Mouse (Mus musculus) heart, adult 2 months (tissue): ENCODE data around the gene Piga. TPM values are rescaled to one million over a fixed set of nuclear protein-coding genes. Genes with fewer than 3 reads are reported as not detected.
A peak's percentile ranks its signal among the peaks of the same experiment; 100 is the strongest.

Experiments used
- DNase-seq, 2 experiments: peaks; one replicate each; pipeline ENCODE4 v3.0.0; 2021
- H3K27ac ChIP-seq: fragments of 200-600 bp; 2 replicates; pipeline ENCODE4 v1.8.1; 2022
- H3K27me3 ChIP-seq: fragments of 200-500 bp; 2 replicates; pipeline ENCODE4 v1.6.1; 2012; ENCODE audit warnings: mild to moderate bottlenecking, low read length, inconsistent platforms, mixed read lengths; ENCODE audit not compliant: control insufficient read depth, insufficient read depth
- H3K36me3 ChIP-seq: fragments of 200-500 bp; 2 replicates; pipeline ENCODE4 v1.6.1; 2012; ENCODE audit warnings: low read length, inconsistent platforms; ENCODE audit not compliant: control insufficient read depth, insufficient read depth
- H3K4me1 ChIP-seq: fragments of 200-500 bp; 2 replicates; pipeline ENCODE4 v1.6.1; 2011; ENCODE audit warnings: low read length; ENCODE audit not compliant: control insufficient read depth, insufficient read depth
- H3K4me3 ChIP-seq: fragments of 200-600 bp; 2 replicates; pipeline ENCODE4 v1.8.1; 2022
- H3K79me2 ChIP-seq: fragments of 200-500 bp; replicated peaks from 2 replicates; pipeline ENCODE4 v1.6.1; 2012; ENCODE audit warnings: mild to moderate bottlenecking, inconsistent platforms, low read length, moderate library complexity, mixed read lengths; ENCODE audit not compliant: control insufficient read depth, insufficient read depth
- H3K9ac ChIP-seq: fragments of 200-500 bp; 2 replicates; pipeline ENCODE4 v1.6.1; 2012; ENCODE audit warnings: low read depth, mild to moderate bottlenecking, control low read depth, inconsistent platforms, low read length, mixed read lengths
- CTCF ChIP-seq: fragments of 200-600 bp; IDR thresholded peaks from 2 replicates; pipeline ENCODE4 v1.8.1; 2022; ENCODE audit warnings: antibody characterized with exemption, mild to moderate bottlenecking, moderate library complexity
- EP300 ChIP-seq: fragments of 200-500 bp; IDR thresholded peaks from 2 replicates; pipeline ENCODE4 v1.6.1; 2011; ENCODE audit warnings: low read depth, low read length, control low read depth; ENCODE audit not compliant: insufficient read depth
- POLR2A ChIP-seq: fragments of 200-500 bp; IDR thresholded peaks from 2 replicates; pipeline ENCODE4 v1.6.1; 2011; ENCODE audit warnings: mild to moderate bottlenecking, low read depth, low read length, control low read depth; ENCODE audit not compliant: insufficient read depth
- WGBS: fragments of 180-500 bp; shearing (Covaris S2); methylation state at CpG from one replicate; pipeline ENCODE4 v1.1.7; 2018; 5-methylcytosine and 5-hydroxymethylcytosine counted together
- intact Hi-C: fragments of 180-260 bp; cut with DNase I; formaldehyde crosslinking; loops from one replicate; pipeline ENCODE4 v1.15.1; 2025
- polyA plus RNA-seq: library from polyadenylated mRNA; depleted of rRNA; stranded (reverse); fragments of >200 nt; gene quantifications from 2 replicates; pipeline ENCODE4 v1.2.3, GENCODE M21; 2012
- total RNA-seq, 2 experiments: library from RNA; stranded (reverse); gene quantifications; 2 replicates each; pipeline ENCODE4 v1.2.3; 2021

Gene Piga
- total and polyA plus RNA-seq, 3 experiments: 1.0 to 2.4 (median 1.5) TPM

GRCm38 (mm10) chrX:164416803-164417202 lies 2.8 kb upstream of the Piga start:
- no peaks in the 10 kb centered on the region for H3K4me1 ChIP-seq
- no peak overlapping the region for H3K9ac ChIP-seq
- H3K79me2 ChIP-seq: no peaks in the 10 kb centered on the region
- no peak overlapping the region for H3K4me3 ChIP-seq
- 67% methylated on average over 2 of the region's 2 CpGs for WGBS
- intact Hi-C loops: loop anchor here (5.0 kb wide), 1 partner anchor 340 kb away; the partner anchor contains the start of gene Siah1b
- no peaks in the 10 kb centered on the region for H3K27me3 ChIP-seq
- DNase-seq: no peak
- TF ChIP-seq POLR2A: no peak
- TF ChIP-seq EP300: no peak
- no peak for TF ChIP-seq CTCF
- no peak overlapping the region for H3K27ac ChIP-seq
- H3K36me3 ChIP-seq: no peaks in the 10 kb centered on the region

GRCm38 (mm10) chrX:164418008-164418407 lies 1.6 kb upstream of the Piga start:
- intact Hi-C loops: loop anchor here (5.0 kb wide), 1 partner anchor 341 kb away; the partner anchor contains the start of gene Siah1b
- Histone ChIP-seq H3K27ac (no peak overlapping the region), H3K36me3 (no peaks in the 10 kb centered on the region), H3K79me2 (no peaks in the 10 kb centered on the region), H3K9ac (no peak overlapping the region), H3K27me3 (no peaks in the 10 kb centered on the region), H3K4me3 (no peak overlapping the region), H3K4me1 (no peaks in the 10 kb centered on the region)
- TF ChIP-seq EP300 (no peak), CTCF (no peak), POLR2A (no peak)
- DNase-seq: no peak

GRCm38 (mm10) chrX:164419955-164420354 lies 368 bp downstream of the Piga start:
- intact Hi-C loops: loop anchor here (5.0 to 10.0 kb wide), 2 partner anchors 343 to 465 kb away; partner anchors contain the start of genes Siah1b and Zrsr2

GRCm38 (mm10) chrX:164420518-164420917 lies 931 bp downstream of the Piga start:
- Histone ChIP-seq H3K4me1 (no peaks in the 10 kb centered on the region), H3K4me3 (peak overlapping the region; percentile 71), H3K27ac (no peak overlapping the region), H3K27me3 (no peaks in the 10 kb centered on the region), H3K79me2 (no peaks in the 10 kb centered on the region), H3K36me3 (no peaks in the 10 kb centered on the region), H3K9ac (no peak overlapping the region)
- intact Hi-C loops: loop anchor here (10.0 kb wide), 1 partner anchor 466 kb away; the partner anchor contains the start of gene Zrsr2
- DNase-seq: no peak
- 30% methylated on average over 3 of the region's 3 CpGs for WGBS
- TF ChIP-seq POLR2A (no peak), CTCF (no peak), EP300 (no peak)

More at GRCm38 (mm10) chrX:164419955-164420354, 368 bp downstream of the Piga start:
- peak overlapping the region; percentile 71 for H3K4me3 ChIP-seq
- peak overlapping the region; percentile 80 for H3K9ac ChIP-seq
- H3K27ac ChIP-seq: peak overlapping the region; percentile 80
- DNase-seq: no peak
- H3K36me3 ChIP-seq: no peaks in the 10 kb centered on the region
- no peak for TF ChIP-seq POLR2A
- TF ChIP-seq CTCF: no peak
- no peak for TF ChIP-seq EP300
- 23% methylated on average over 13 of the region's 13 CpGs for WGBS
- H3K27me3 ChIP-seq: no peaks in the 10 kb centered on the region
- no peaks in the 10 kb centered on the region for H3K79me2 ChIP-seq
- no peaks in the 10 kb centered on the region for H3K4me1 ChIP-seq

GRCm38 (mm10) chrX:164424821-164425220 lies 5.2 kb downstream of the Piga start:
- intact Hi-C loops: loop anchor here (10.0 kb wide), 1 partner anchor 470 kb away; the partner anchor contains the start of gene Zrsr2
- no peak for TF ChIP-seq EP300
- TF ChIP-seq POLR2A: no peak
- TF ChIP-seq CTCF: no peak
- WGBS: 61% methylated on average over 1 of the region's 1 CpGs

GRCm38 (mm10) chrX:164427295-164427694 lies 7.7 kb downstream of the Piga start:
- intact Hi-C loops: loop anchor here (10.0 kb wide), 1 partner anchor 472 kb away; the partner anchor contains the start of gene Zrsr2
- 81% methylated on average over 4 of the region's 4 CpGs for WGBS
- H3K79me2 ChIP-seq: no peaks in the 10 kb centered on the region
- H3K27ac ChIP-seq: no peak overlapping the region
- TF ChIP-seq EP300: no peak
- no peak for TF ChIP-seq POLR2A
- no peak for TF ChIP-seq CTCF
- H3K4me3 ChIP-seq: no peak overlapping the region
- no peak for DNase-seq
- H3K9ac ChIP-seq: no peak overlapping the region
- no peaks in the 10 kb centered on the region for H3K4me1 ChIP-seq
- no peaks in the 10 kb centered on the region for H3K27me3 ChIP-seq
- H3K36me3 ChIP-seq: no peaks in the 10 kb centered on the region

More at GRCm38 (mm10) chrX:164424821-164425220, 5.2 kb downstream of the Piga start:
- no peak overlapping the region for H3K9ac ChIP-seq
- no peaks in the 10 kb centered on the region for H3K36me3 ChIP-seq
- no peak overlapping the region for H3K4me3 ChIP-seq
- H3K27ac ChIP-seq: no peak overlapping the region
- no peak for DNase-seq
- H3K4me1 ChIP-seq: no peaks in the 10 kb centered on the region
- no peaks in the 10 kb centered on the region for H3K27me3 ChIP-seq
- H3K79me2 ChIP-seq: no peaks in the 10 kb centered on the region
